Mouse (Mus musculus) ES-Bruce4 (cell line): ENCODE measurements at regions not wholly inside any gene's neighbourhood (a gene's known extent, or its start where the extent isn't known, plus 50 kb on each side); places are given as distances from the start of the nearest gene placed in this dataset.

Experiments
- H3K27ac ChIP-seq: 2 replicates; pipeline ENCODE4 v1.5.1; 2012; ENCODE audit warnings: low read length, inconsistent platforms; ENCODE audit not compliant: insufficient read depth
- H3K27me3 ChIP-seq: 2 replicates; pipeline ENCODE4 v1.6.1; 2012; ENCODE audit warnings: mild to moderate bottlenecking, low read length, inconsistent platforms; ENCODE audit not compliant: control insufficient read depth, poor library complexity, insufficient read depth, severe bottlenecking
- H3K36me3 ChIP-seq: 2 replicates; pipeline ENCODE4 v1.6.1; 2012; ENCODE audit warnings: inconsistent platforms, mild to moderate bottlenecking, low read length, moderate library complexity; ENCODE audit not compliant: control insufficient read depth, poor library complexity, insufficient read depth, severe bottlenecking
- H3K4me1 ChIP-seq: one replicate; pipeline ENCODE4 v1.8.1; 2011; ENCODE audit warnings: low read length; ENCODE audit not compliant: control insufficient read depth, insufficient read depth
- H3K4me3 ChIP-seq: 2 replicates; pipeline ENCODE4 v1.5.1; 2011; ENCODE audit warnings: low read depth, mild to moderate bottlenecking, low read length
- H3K9ac ChIP-seq: 2 replicates; pipeline ENCODE4 v1.6.1; 2012; ENCODE audit warnings: low read depth, mild to moderate bottlenecking, inconsistent platforms; ENCODE audit not compliant: poor library complexity, severe bottlenecking
- H3K9me3 ChIP-seq: replicated peaks from 2 replicates; pipeline ENCODE4 v1.6.1; 2012; ENCODE audit warnings: mild to moderate bottlenecking, low read length, inconsistent platforms; ENCODE audit not compliant: control insufficient read depth, poor library complexity, insufficient read depth, severe bottlenecking
- CTCF ChIP-seq: IDR thresholded peaks from one replicate; pipeline ENCODE4 v1.8.1; 2011; ENCODE audit warnings: low read depth, low read length
- EP300 ChIP-seq: IDR thresholded peaks from 2 replicates; pipeline ENCODE4 v1.6.1; 2011; ENCODE audit warnings: low read depth, low read length; ENCODE audit not compliant: insufficient read depth
- POLR2A ChIP-seq: IDR thresholded peaks from one replicate; pipeline ENCODE4 v1.8.1; 2011; ENCODE audit warnings: low read length; ENCODE audit not compliant: insufficient read depth

DNA sequence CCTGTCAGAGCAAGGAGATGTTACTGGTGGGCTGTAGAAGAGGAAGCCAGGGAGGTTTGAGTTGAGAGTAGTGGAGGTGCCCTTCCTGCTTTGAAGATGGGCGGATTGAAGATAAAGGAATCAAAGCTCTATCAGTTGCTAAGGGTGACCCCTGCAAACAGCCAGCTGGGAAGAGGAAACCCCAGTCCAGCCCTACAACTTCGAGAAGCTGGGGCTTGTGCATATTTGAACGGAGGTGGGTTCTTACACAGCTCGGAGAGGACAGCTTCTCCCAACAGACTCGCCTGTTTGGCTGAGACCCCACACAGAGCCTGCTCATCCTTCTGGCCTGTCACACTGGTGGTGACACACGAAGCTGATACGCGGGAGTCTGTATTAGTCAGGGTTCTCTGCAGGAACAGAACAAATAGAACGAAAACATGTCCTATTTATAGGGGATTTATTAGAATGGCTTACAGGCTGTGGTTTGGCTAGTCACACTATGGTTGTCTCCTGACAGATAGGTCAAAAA lies 60.6 kb upstream of the Slc25a33 start:
- Histone ChIP-seq H3K36me3 (no peaks in the 10 kb centered on the region), H3K9ac (no peak overlapping the region), H3K4me1 (no peaks in the 10 kb centered on the region), H3K4me3 (no peak overlapping the region), H3K9me3 (no peaks in the 10 kb centered on the region), H3K27me3 (no peaks in the 10 kb centered on the region), H3K27ac (no peak overlapping the region)
- no peak for TF ChIP-seq EP300
- no peak for TF ChIP-seq CTCF
- TF ChIP-seq POLR2A, result no peak

DNA sequence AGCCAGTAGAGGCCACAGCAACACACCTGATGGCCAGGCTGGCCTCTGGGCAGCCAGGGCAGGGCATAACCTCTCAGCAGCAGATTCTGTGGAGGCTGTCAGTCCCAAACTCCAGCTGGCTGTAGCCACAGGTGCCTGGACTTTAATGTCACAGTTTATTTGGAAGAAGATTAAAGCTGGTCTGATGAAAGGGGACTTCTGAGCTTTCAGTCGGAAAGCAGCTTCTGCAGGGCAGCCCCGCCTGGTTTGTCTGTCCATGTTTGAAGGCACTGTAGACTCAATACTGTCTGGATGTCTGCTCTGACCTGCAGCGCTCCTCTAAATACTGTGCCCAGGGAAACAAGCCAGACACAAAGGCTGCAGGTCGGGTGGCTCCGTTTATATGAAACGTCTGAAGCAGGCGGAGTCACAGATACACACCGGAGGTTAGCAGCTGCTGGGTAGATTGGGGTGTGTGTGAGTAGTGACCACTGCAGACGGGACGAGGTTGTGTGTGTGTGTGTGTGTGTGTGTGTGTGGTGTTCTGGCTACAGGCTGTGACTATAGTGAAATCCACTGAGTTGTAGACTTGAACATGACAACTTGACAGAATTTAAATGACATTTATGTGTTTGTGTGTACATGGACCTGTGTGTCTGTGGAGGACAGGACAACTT lies 58.5 kb upstream of the Slc25a33 start:
- H3K9me3 ChIP-seq, result no peaks in the 10 kb centered on the region
- no peaks in the 10 kb centered on the region for H3K4me1 ChIP-seq
- H3K27me3 ChIP-seq, result no peaks in the 10 kb centered on the region
- no peaks in the 10 kb centered on the region for H3K36me3 ChIP-seq
- H3K27ac ChIP-seq, result no peak overlapping the region
- no peak overlapping the region for H3K4me3 ChIP-seq
- TF ChIP-seq EP300, result no peak
- no peak for TF ChIP-seq POLR2A
- H3K9ac ChIP-seq, result no peak overlapping the region

DNA sequence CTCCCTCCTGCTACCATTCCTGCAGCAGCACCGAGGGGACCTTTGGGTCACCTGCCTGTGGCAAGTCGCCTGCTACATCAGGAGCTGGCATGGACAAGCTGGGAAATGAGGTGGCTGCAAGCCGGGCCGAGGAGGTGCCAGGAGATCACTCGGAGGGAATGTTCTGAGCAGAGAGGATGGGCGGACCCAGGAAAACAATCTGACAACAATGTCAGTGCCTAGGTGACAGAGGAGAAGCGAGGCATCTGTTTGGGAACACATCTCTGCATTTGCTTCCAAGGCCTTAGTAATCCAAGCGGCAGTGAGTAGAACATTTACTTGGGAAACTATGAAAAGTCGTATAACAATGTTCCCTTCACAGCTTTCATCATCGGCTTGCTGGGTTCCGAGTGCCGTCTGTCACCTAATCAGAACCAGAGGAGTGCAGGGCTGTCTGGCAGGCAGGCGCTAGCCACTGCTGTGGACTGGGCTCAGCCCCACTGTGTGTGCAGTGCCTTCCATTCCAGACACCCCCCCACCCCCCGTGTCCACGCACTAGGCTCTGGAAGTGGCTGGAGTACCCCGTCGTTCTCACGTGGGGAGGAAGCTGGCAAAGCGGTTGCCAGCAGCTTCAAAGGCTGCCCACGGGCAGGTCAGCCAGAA lies 56.6 kb upstream of the Slc25a33 start:
- Histone ChIP-seq H3K4me3 (no peak overlapping the region), H3K9ac (no peak overlapping the region), H3K9me3 (no peaks in the 10 kb centered on the region), H3K36me3 (no peaks in the 10 kb centered on the region), H3K27ac (no peak overlapping the region), H3K4me1 (no peaks in the 10 kb centered on the region), H3K27me3 (no peaks in the 10 kb centered on the region)
- no peak for TF ChIP-seq CTCF
- no peak for TF ChIP-seq POLR2A
- TF ChIP-seq EP300, result no peak

DNA sequence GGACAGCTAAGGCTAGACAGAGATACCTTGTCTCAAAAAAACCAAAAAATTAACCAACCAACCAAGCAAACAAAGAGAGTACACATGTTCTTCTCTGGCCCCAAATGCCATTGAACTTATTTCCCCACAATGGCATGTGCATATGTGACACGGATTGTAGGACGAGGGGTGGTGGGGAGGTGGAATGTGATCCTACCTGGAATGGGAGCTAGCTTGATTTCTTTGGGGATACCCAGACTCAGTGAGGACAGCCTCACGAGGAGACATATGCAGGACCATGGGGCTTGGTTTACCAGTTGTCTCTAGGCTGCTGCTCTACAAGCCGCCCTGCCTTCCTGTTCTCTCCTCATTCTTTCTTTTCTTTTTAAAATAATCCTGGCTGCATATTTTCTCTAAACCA lies 55.9 kb upstream of the Slc25a33 start:
- H3K9ac ChIP-seq, result no peak overlapping the region
- H3K27ac ChIP-seq, result no peak overlapping the region
- no peaks in the 10 kb centered on the region for H3K4me1 ChIP-seq

DNA sequence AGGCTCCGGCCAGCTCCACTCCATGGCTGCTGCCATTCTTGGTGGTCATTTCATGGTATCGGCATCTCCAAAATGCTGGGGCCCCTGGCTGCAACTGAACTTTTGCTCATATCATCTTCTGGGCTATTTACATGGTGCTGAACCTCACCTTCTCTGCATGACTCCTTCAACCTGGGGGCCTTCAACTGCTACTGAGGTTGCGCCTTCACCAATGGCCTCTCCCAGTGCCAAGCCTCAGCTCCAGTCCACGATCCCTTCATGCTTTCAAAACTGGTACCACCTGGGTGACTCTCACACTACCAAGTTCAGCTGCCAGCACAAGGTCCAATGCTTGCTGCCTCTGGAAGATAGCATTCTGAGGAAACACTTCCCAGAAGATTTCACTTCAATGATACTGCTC lies 53.7 kb upstream of the Slc25a33 start:
- TF ChIP-seq EP300, result no peak
- TF ChIP-seq POLR2A, result no peak
- no peak for TF ChIP-seq CTCF
- Histone ChIP-seq H3K9ac (no peak overlapping the region), H3K9me3 (no peaks in the 10 kb centered on the region), H3K27me3 (no peaks in the 10 kb centered on the region), H3K4me3 (no peak overlapping the region), H3K36me3 (no peaks in the 10 kb centered on the region), H3K4me1 (no peaks in the 10 kb centered on the region), H3K27ac (no peak overlapping the region)

More for the DNA sequence above, 55.9 kb upstream of the Slc25a33 start:
- no peak for TF ChIP-seq CTCF
- no peak for TF ChIP-seq EP300
- no peak for TF ChIP-seq POLR2A
- H3K9me3 ChIP-seq, result no peaks in the 10 kb centered on the region
- H3K36me3 ChIP-seq, result no peaks in the 10 kb centered on the region
- no peak overlapping the region for H3K4me3 ChIP-seq
- H3K27me3 ChIP-seq, result no peaks in the 10 kb centered on the region
